Mouse (Mus musculus): ENCODE results near the gene Incenp. TPM values are rescaled to one million over a fixed set of nuclear protein-coding genes. Genes with fewer than 3 reads are reported as not detected.
"Not testable (repeated sequence)": the region's sequence is repeated elsewhere in the genome, so short reads cannot be mapped to it uniquely, and the experiment has no call there.

The Incenp gene
- total RNA-seq, 2 experiments from 2014 or later = 2.1 to 2.7 TPM

DNA sequence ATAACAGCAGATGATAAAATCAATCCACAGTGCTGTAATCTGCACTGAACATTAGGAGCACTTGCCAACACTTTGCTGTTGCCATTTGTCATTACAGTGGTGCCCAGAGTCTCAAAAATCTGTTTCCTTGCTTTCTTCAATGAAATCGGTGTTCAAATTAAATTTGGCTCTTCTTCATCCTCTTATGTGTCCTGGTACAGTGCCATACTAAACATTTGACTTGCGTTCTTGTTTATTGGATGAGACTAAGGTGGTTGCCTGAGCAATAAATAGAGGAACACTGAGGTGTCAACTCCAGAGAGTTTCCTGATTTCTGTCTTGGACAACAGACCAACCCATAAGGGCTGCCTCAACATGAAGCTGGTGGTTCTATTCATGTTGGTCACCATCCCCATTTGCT lies 52.1 kb downstream of the Incenp start, which contains the start of gene Scgb2a2:
Gene Scgb2a2, plus strand, starts transcription at position 301 of the 400 bp plus-strand sequence.
- Histone ChIP-seq H3K27ac (no peak within 1 kb of the TSS), H3K4me3 (no peak within 1 kb of the TSS)
- no peak for TF ChIP-seq CTCF (IDR thresholded peaks at IDR 0.05)
- intact Hi-C loops (cut with DNase I) = no loop called here
- DNase-seq = no peak

DNA sequence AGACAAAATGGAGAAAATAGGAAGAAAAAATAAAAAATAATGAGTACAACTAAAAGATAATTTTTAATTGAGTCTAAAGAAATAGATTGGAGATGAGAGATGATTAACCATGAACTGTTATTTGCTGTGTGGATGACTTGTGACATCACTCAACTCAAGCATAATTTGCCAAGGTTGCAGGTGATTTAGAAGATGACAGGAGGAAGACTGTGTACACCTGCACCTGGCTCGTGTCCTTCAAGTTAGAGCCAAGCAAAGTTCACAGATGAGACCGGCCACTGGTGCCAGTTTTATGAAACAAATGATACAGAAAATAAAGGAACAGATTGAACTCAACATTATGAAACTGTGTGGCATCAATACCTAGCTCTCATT lies 62.0 kb downstream of the Incenp start:
- DNase-seq = no peak
- H3K27ac ChIP-seq = no peak overlapping the region
- intact Hi-C loops (cut with DNase I) = no loop called here
- no peak for TF ChIP-seq CTCF (IDR thresholded peaks at IDR 0.05)
- H3K4me3 ChIP-seq = no peak overlapping the region

DNA sequence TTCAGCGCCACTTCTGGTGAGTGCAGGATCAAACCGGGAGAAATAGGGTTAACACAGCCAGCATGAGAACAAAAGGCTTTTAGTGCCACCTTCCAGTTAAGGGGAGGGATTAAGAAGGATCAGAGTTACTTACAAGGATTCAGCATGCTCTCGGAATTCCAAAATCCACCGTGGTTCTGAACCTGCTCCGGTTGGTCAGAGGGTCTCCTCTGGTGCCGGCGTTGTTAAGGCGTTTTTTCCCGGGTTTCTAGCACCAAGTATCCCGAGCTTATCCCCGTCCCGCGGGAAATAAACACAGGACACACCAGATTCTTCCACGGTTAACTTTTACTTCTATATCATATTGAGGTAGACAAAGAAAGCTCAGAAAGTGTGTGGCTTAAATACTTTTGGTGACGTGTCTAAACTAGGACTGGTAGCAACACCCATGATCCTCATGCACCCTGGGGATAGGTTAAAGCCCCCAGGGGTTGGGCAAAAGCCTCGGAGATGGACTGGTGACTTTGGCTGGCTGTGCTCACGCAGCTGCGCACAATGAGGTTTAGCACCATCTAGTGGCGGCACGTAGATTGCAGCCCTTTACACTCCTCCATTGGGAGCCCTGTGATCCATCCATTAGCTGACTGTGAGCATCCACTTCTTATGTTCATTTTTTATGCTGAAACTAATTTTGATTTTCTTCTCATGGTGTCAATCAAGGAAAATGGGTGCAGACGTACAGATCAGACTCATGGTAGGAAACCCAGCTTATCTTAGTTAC lies 62.6 kb downstream of the Incenp start:
- peak; percentile 58 for TF ChIP-seq CTCF (IDR thresholded peaks at IDR 0.05)
- intact Hi-C loops (cut with DNase I); H3K27ac ChIP-seq: not testable (repeated sequence)

More for the DNA sequence above, 62.6 kb downstream of the Incenp start:
- DNase-seq = peak; percentile 53
- H3K4me3 ChIP-seq = peak overlapping the region; percentile 65

Small RNA genes within 50 kb of the gene (microRNA-seq; reads per million reads assigned to microRNA genes)
- gene Gm22369 (not detected), gene Gm24484 (not detected)

Other genes starting within 250 kb of the Incenp start
- gene Scgb2a2, start 52.0 kb downstream of the Incenp start, total RNA-seq (2021) = not detected
- gene Fth1, start 81.0 kb upstream of the Incenp start, total RNA-seq (2021) = 1,000 to 10,000 TPM; 2,168 to 2,432 TPM
- gene Best1, start 102.1 kb upstream of the Incenp start, total RNA-seq (2021) = under 1 TPM; 0.28 to 0.46 TPM
- gene Rab3il1, start 102.1 kb upstream of the Incenp start, total RNA-seq (2021) = 1 to 10 TPM; 4.0 to 4.7 TPM
- 1 to 10 TPM; 2.2 to 2.3 TPM for gene Fads3, start 142.0 kb upstream of the Incenp start, total RNA-seq (2021)
- 1 to 10 TPM; 1.7 to 4.1 TPM for gene Fads2, start 202.2 kb upstream of the Incenp start, total RNA-seq (2021)